Mouse (Mus musculus): ENCODE data around the gene Poln.

- no peak for TF ChIP-seq EP300 (IDR thresholded peaks at IDR 0.05; ENCODE audit: insufficient read depth, low read depth, low read length)
- TF ChIP-seq CTCF (IDR thresholded peaks at IDR 0.05; ENCODE audit: low read depth, low read length) = no peak
- no peak for TF ChIP-seq POLR2A (IDR thresholded peaks at IDR 0.05; ENCODE audit: insufficient read depth, low read length)
These were observed 26.5 kb upstream of the Poln start for GRCm38 (mm10) chr5:34195786-34196185.
